Mouse (Mus musculus) forebrain, embryonic 14.5 days (tissue): Measurements from ENCODE around the gene Zbtb20. TPM values are rescaled to one million over a fixed set of nuclear protein-coding genes. Genes with fewer than 3 reads are reported as not detected.

ENCODE experiments used
- ATAC-seq: fragments of 200-750 bp; cut with Nextera tagmentation; 2 replicates; pipeline ENCODE4 v1.8.0; 2017; ENCODE audit warnings: mild to moderate bottlenecking, moderate library complexity
- DNase-seq: peaks from one replicate; pipeline ENCODE4 v3.0.0-alpha.2; 2015; ENCODE audit warnings: low spot score
- H3K27ac ChIP-seq: fragments of 300-500 bp; sonication (generic); 2 replicates; pipeline ENCODE4 v1.5.1; 2014; ENCODE audit warnings: low read depth, mild to moderate bottlenecking, control low read depth, low read length, moderate library complexity
- H3K27me3 ChIP-seq: fragments of 300-500 bp; sonication (generic); replicated peaks from 2 replicates; pipeline ENCODE4 v1.6.1; 2014; ENCODE audit warnings: low read length, control low read depth, mixed read lengths; ENCODE audit not compliant: control insufficient read depth, insufficient read depth
- H3K36me3 ChIP-seq: fragments of 300-500 bp; sonication (generic); 2 replicates; pipeline ENCODE4 v1.6.1; 2014; ENCODE audit warnings: low read length, control low read depth; ENCODE audit not compliant: control insufficient read depth, insufficient read depth
- H3K4me1 ChIP-seq: fragments of 300-500 bp; sonication (generic); 2 replicates; pipeline ENCODE4 v1.6.1; 2014; ENCODE audit warnings: antibody characterized with exemption, low read length, control low read depth; ENCODE audit not compliant: control insufficient read depth, insufficient read depth
- H3K4me2 ChIP-seq: fragments of 300-500 bp; sonication (generic); 2 replicates; pipeline ENCODE4 v1.6.1; 2014; ENCODE audit warnings: mild to moderate bottlenecking, control low read depth, low read length
- H3K4me3 ChIP-seq: fragments of 300-500 bp; sonication (generic); 2 replicates; pipeline ENCODE4 v1.5.1; 2014; ENCODE audit warnings: low read depth, low read length, control low read depth
- H3K9ac ChIP-seq: fragments of 300-500 bp; sonication (generic); 2 replicates; pipeline ENCODE4 v1.6.1; 2014; ENCODE audit warnings: mild to moderate bottlenecking, low read length, control low read depth, moderate library complexity
- H3K9me3 ChIP-seq: fragments of 300-500 bp; sonication (generic); replicated peaks from 2 replicates; pipeline ENCODE4 v1.6.1; 2016; ENCODE audit warnings: low read length, control low read depth, mixed read lengths; ENCODE audit not compliant: control insufficient read depth
- WGBS: fragments of 180-500 bp; shearing (Covaris S2); extraction: QIAGEN DNeasy Blood & Tissue Kit; methylation state at CpG from one replicate; pipeline ENCODE4 v1.1.7; 2014; 5-methylcytosine and 5-hydroxymethylcytosine counted together
- polyA plus RNA-seq: library from polyadenylated mRNA; unstranded; fragments of >200 nt; fragmentation: Nextera tagmentation; extraction: Ambion mirVana; gene quantifications from 2 replicates; pipeline ENCODE4 v1.2.1, GENCODE M21; 2014

The Zbtb20 gene
- polyA plus RNA-seq, 1 experiment from 2014 or later: 41.0 TPM

DNA sequence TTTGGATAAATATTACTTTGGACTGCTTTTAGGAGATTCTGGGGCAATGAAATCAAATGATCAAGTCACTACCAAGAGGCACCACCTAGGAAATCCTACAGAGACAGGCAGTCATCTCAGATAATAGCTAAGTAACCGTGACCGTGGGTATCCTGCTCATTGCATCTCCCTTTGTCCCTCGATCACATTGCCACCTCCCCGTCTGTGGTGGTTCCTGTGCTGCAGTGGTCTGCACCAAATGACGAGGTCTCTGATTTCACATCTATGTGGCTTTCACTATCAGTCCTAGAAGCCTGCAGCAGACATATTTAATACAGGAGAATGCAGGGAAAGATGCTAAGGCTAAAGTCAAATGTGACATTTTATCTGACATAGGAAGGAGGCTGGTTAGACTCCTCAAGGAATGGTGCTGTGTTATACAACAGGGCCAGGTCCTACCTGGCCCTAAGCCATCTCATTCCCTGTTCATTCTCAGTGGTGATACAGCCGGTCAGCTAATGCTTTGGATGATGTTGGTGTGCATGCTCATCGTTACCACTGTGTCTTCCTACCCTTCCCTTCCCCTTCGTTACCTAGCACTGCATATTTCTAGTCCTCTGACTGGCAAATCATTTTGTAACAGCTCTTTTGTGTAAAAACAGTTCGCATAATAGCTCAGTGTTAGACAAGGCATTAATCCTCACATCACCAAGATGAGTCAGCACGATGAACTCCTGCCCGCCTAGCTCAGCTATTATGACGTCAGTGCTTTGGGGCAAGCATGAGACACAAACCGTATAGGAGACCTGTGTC is 588.2 kb downstream of the Zbtb20 start:
- DNase-seq (peak; percentile 64), ATAC-seq (peak; percentile 60)
- Histone ChIP-seq H3K27ac (no peak overlapping the region; the same call in 1 of the 2 replicates), H3K4me3 (no peak overlapping the region), H3K9me3 (no peaks in the 10 kb centered on the region), H3K36me3 (no peaks in the 10 kb centered on the region), H3K27me3 (no peaks in the 10 kb centered on the region), H3K4me1 (peaks cover 24% of the 10 kb centered on the region), H3K9ac (no peak overlapping the region), H3K4me2 (no peak overlapping the region)
- 27% methylated on average over 13 of the region's 13 CpGs for WGBS

DNA sequence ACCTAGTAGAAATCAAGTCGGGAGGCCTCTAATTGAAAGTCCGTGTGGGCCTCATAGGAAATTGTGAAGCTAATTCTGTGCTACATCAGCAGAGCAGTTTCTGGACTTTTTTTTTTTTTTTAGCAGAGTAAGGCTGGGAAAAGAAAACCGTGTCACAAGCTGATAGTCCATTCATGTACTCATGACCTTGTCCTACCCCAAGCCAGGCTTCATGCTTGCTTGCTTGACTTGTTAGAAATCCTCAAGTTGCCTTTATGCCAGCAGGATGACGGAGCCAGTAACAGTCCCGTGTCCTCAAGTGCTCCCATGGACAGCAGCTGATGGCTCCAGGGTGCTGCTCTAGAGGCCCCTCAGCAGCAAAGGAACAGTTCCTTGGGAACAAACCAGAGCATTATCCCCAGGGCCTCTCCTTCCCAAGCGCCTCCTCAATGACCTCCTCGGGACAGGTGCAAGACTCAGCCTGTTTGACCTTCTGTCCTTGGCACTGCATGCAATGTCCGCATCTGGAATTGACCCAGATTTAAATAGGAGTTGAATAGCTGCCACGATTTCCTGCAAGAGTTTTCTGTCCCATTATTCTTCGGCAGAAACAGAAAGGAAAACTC is 588.9 kb downstream of the Zbtb20 start:
- 52% methylated on average over 10 of the region's 10 CpGs for WGBS
- Histone ChIP-seq H3K4me3 (no peak overlapping the region), H3K4me1 (peaks cover 24% of the 10 kb centered on the region), H3K27ac (peak overlapping the region; percentile 0; the same call in 1 of the 2 replicates), H3K4me2 (no peak overlapping the region), H3K9me3 (no peaks in the 10 kb centered on the region), H3K27me3 (no peaks in the 10 kb centered on the region), H3K36me3 (no peaks in the 10 kb centered on the region), H3K9ac (no peak overlapping the region)
- DNase-seq (peak; percentile 25), ATAC-seq (no peak)

DNA sequence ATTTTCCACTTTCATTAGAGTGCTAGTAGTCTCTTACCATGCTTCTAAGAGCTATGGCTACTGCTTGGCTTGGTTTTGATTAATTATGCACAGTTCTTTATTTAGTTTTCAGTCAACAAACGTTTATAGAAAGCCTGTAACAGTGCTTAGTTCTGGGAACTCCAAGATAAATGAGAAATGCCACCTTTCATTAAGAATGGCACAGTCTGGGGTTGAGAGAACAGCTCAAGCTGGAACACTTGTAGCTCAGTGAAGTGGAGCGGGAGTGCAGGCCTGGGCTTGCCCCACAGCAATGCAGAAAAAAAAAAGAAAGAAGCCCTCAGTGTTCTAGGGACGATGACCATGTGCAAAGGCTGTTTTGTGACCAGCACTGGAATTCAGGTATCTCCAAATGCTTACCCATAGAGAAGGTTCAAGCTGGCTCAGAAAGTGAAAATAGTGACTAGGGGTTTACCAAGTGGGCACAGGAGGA is 589.7 kb downstream of the Zbtb20 start:
- Histone ChIP-seq H3K9ac (no peak overlapping the region), H3K4me3 (no peak overlapping the region), H3K36me3 (no peaks in the 10 kb centered on the region), H3K27ac (no peak overlapping the region; the same call in 1 of the 2 replicates), H3K4me2 (no peak overlapping the region), H3K9me3 (no peaks in the 10 kb centered on the region), H3K4me1 (peaks cover 24% of the 10 kb centered on the region), H3K27me3 (no peaks in the 10 kb centered on the region)
- 48% methylated on average over 3 of the region's 3 CpGs for WGBS
- ATAC-seq: 0 out of 2 replicates have a peak, but pooled peaks have one; percentile 11
- peak; percentile 31 for DNase-seq

DNA sequence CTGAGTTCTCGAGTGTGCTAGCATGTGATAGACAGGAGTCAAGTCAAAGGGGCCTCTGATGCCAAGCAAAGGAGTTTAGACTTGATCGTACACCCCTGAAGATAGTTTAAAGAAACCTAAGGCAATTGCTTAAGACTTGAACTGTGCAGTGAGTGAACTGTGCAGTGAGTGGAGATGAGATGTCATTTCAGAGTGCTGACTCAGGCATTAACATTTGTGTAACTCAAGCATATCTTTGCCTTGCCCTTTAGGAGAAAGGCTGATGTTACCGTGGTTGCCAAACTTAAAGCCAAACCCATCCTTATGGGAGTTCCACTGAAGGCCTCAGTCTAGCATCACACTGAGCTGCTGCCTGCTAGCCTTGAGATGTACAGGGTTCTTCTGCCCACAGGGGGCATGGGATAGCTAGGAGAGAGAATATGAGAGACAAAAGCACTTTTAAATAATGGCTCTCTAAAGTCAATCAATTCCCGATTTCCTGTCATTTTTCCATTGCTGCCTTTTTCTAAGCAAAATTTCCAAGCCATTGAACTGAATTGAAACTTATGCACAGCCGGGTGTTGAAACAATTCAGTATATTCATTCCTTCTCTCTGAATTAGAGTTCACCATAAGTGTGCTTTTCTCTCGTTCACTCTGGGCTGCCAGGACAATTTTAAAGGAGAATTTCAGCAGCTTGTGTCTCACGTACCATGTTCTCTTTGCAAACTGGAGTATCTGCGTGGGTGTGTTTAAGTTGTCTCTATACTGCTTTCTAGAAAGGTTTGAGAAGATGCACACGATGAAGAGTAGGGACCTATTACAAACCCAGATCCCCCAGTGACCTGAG is 590.5 kb downstream of the Zbtb20 start:
- ATAC-seq: peak; percentile 21; the same call in 1 of the 2 replicates
- no peak overlapping the region for H3K4me2 ChIP-seq
- WGBS: 73% methylated on average over 9 of the region's 9 CpGs
- H3K27ac ChIP-seq: no peak overlapping the region; the same call in 1 of the 2 replicates
- H3K27me3 ChIP-seq: no peaks in the 10 kb centered on the region
- DNase-seq: peak; percentile 23
- peaks cover 24% of the 10 kb centered on the region for H3K4me1 ChIP-seq
- no peaks in the 10 kb centered on the region for H3K9me3 ChIP-seq
- H3K4me3 ChIP-seq: no peak overlapping the region
- no peak overlapping the region for H3K9ac ChIP-seq
- H3K36me3 ChIP-seq: no peaks in the 10 kb centered on the region

DNA sequence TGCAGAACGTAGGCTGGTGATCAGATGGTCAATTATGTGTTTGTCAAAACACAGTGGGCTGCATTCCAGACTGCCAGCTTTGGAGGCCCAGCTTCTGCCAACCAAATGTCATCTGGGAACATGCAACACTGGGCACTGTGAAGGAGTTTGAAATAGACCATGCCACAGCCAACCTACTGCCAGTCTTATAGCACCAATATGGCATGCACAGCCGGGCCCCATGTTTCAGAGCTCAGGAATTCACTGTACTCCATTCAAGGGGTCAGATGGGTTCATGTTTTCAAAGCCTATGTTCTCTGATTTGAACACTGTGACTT is 591.0 kb downstream of the Zbtb20 start:
- peak; percentile 80 for DNase-seq
- 26% methylated on average over 2 of the region's 2 CpGs for WGBS
- ATAC-seq: peak; percentile 86
- H3K9me3 ChIP-seq: no peaks in the 10 kb centered on the region
- no peak overlapping the region for H3K4me3 ChIP-seq
- H3K9ac ChIP-seq: no peak overlapping the region
- H3K4me2 ChIP-seq: no peak overlapping the region
- peaks cover 24% of the 10 kb centered on the region for H3K4me1 ChIP-seq
- no peaks in the 10 kb centered on the region for H3K36me3 ChIP-seq
- peak overlapping the region; percentile 16; the same call in 1 of the 2 replicates for H3K27ac ChIP-seq
- H3K27me3 ChIP-seq: no peaks in the 10 kb centered on the region

DNA sequence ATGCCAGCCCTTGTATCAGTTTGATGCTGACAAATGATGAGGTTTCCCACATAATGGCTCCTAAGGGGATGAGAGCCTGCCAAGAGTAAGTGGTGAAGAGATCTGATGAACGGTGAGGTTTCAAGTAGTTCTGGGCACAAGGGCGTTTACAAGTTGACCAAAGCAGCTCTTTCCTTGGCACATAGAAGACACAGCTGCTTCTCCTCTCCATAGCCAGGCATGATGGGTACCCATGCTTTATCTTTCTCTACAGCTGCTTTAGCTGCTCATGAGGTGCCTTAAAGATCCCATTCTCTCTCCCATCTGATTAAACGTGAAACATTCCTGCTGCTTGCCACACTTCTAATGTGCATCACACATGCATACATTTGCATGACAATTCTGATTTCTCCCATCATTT is 595.4 kb downstream of the Zbtb20 start:
- WGBS: 79% methylated on average over 3 of the region's 3 CpGs
- Histone ChIP-seq H3K4me3 (no peak overlapping the region), H3K36me3 (no peaks in the 10 kb centered on the region), H3K27me3 (no peaks in the 10 kb centered on the region), H3K4me2 (no peak overlapping the region), H3K9me3 (no peaks in the 10 kb centered on the region), H3K9ac (no peak overlapping the region), H3K4me1 (peaks cover 7% of the 10 kb centered on the region), H3K27ac (no peak overlapping the region)
- ATAC-seq (no peak), DNase-seq (no peak)

DNA sequence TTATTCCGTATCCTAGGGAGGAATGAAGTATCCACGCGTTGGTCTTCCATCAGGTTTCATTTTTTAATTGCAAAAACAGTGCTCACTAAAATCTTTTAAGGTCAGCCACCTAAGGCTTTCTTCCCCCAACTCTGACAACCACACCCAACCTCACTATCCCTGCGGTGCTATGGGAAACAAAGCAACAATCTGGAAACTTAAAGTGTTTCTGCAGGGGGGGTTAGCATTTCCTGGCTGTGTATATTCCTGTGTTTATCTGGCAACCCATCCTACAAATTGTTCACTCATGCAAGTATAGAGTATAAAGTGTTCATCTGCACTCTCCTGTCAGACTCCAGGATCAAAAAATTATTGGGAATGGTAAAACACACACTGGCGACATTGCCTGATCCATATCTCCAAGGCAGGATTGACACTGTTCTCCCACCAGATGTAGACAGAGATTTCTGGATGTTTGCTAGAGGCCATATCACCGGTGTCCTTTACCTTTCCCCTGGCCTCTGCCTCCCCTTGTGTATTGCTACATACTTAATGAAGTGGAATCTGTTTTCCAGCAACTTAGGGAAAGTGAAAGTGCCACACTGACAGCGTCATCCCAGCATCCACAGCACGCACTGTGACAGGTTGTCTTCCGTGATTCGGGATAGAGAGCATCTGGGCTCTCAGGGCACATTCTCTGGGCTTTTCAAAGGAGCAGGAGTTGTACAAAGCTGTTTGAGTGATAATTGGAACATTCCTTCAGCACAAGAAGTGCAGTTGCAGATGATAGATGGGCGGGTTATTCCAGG is 599.5 kb downstream of the Zbtb20 start:
- H3K27ac ChIP-seq: no peak overlapping the region
- H3K9ac ChIP-seq: no peak overlapping the region
- H3K9me3 ChIP-seq: no peaks in the 10 kb centered on the region
- ATAC-seq (no peak), DNase-seq (no peak)
- H3K4me1 ChIP-seq: no peaks in the 10 kb centered on the region
- no peak overlapping the region for H3K4me3 ChIP-seq
- H3K4me2 ChIP-seq: no peak overlapping the region
- 85% methylated on average over 11 of the region's 11 CpGs for WGBS
- no peaks in the 10 kb centered on the region for H3K27me3 ChIP-seq
- no peaks in the 10 kb centered on the region for H3K36me3 ChIP-seq

DNA sequence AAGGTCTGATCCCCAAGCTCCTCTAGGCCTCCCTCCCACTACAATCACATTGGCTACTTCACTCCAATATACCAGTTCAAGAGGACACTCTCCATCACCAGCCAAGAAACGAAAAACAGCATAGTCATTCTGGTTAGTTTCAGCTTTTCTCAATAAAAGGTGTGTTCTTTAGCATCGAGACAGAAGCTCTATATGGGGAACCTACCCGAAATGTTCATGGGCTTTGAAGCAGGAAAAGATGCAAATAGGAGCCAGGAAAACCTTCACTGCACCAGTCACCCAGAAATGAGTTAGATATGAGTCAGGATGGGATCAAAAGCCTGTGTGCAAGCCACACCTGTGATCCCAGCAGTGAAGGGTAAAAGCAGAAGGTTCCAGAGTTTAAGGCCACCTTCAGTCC is 601.2 kb downstream of the Zbtb20 start:
- DNase-seq: no peak
- Histone ChIP-seq H3K4me1 (no peaks in the 10 kb centered on the region), H3K4me3 (no peak overlapping the region), H3K9me3 (no peaks in the 10 kb centered on the region), H3K9ac (no peak overlapping the region), H3K4me2 (no peak overlapping the region), H3K36me3 (no peaks in the 10 kb centered on the region), H3K27me3 (no peaks in the 10 kb centered on the region), H3K27ac (no peak overlapping the region)
- ATAC-seq: no peak
- 90% methylated on average over 3 of the region's 3 CpGs for WGBS
